ENCODE assay signal across 10 mouse cellular contexts in genomic region chr4:147902906-147903500, GRCm38 (mm10). TPM values are rescaled to one million over a fixed set of nuclear protein-coding genes. Genes with fewer than 3 reads are reported as not detected.
DNase-seq lines count a peak whose midpoint lies in the region; ATAC-seq lines count a peak whose summit lies in the region.
"Had no signal": no experiment of that assay in that cellular context is flagged by ENCODE, and none has a peak within 500 bp of the region (broad histone marks: within the 10 kb centered on the region; RNA-seq: fewer than 3 reads in every experiment).

No protein-coding gene starts in this region.

- peaks cover 13% of the 10 kb centered on the region for H3K4me1 ChIP-seq in hindbrain, embryonic 10.5 days (replicated peaks)
- H3K4me1 ChIP-seq in hindbrain, embryonic 16.5 days (ENCODE audit: control insufficient read depth, insufficient read depth, low read depth, low read length) = peaks cover 7% of the 10 kb centered on the region
- H3K4me1 ChIP-seq in brown adipose tissue, adult 24 weeks (ENCODE audit: control insufficient read depth, insufficient read depth, insufficient read length, low read length) = peaks cover 8% of the 10 kb centered on the region
- H3K4me1 ChIP-seq in limb, embryonic 12.5 days (replicated peaks) = peaks cover 9% of the 10 kb centered on the region

- no peaks in the 10 kb centered on the region for H3K27me3 ChIP-seq in hindbrain, embryonic 10.5 days (ENCODE audit: insufficient read depth, poor library complexity, severe bottlenecking)
- no peaks in the 10 kb centered on the region for H3K27me3 ChIP-seq in hindbrain, embryonic 16.5 days (replicated peaks; ENCODE audit: control insufficient read depth, insufficient read depth, low read length)
- H3K27me3 ChIP-seq in limb, embryonic 12.5 days = no peaks in the 10 kb centered on the region

- H3K4me3 ChIP-seq in hindbrain, embryonic 10.5 days = peak overlapping the region; percentile 92; the same call in 1 of the 2 replicates
- no peak overlapping the region for H3K4me3 ChIP-seq in hindbrain, embryonic 16.5 days (ENCODE audit: low read length)
- H3K4me3 ChIP-seq in brown adipose tissue, adult 24 weeks (ENCODE audit: insufficient read depth, low read depth, low read length) = peak overlapping the region; percentile 69
- no peak overlapping the region for H3K4me3 ChIP-seq in limb, embryonic 12.5 days (replicated peaks)

- peaks cover 49% of the 10 kb centered on the region for H3K36me3 ChIP-seq in hindbrain, embryonic 10.5 days
- peaks cover 8% of the 10 kb centered on the region for H3K36me3 ChIP-seq in hindbrain, embryonic 16.5 days (ENCODE audit: control insufficient read depth, insufficient read depth, low read length)
- H3K36me3 ChIP-seq in limb, embryonic 12.5 days = peaks cover 42% of the 10 kb centered on the region

- WGBS in hindbrain, embryonic 10.5 days = 89% methylated on average over 12 of the region's 12 CpGs
- 94% methylated on average over 12 of the region's 12 CpGs for WGBS in hindbrain, embryonic 16.5 days
- 91% methylated on average over 12 of the region's 12 CpGs for WGBS in limb, embryonic 12.5 days

- no peak for ATAC-seq in hindbrain, embryonic 16.5 days
- ATAC-seq in limb, embryonic 12.5 days (ENCODE audit: insufficient number of reproducible peaks, insufficient read depth, low FRiP score, low TSS enrichment, low read depth) = no peak

- no peak overlapping the region for H3K27ac ChIP-seq in hindbrain, embryonic 10.5 days
- no peak overlapping the region for H3K27ac ChIP-seq in hindbrain, embryonic 16.5 days (ENCODE audit: low read depth, low read length)
- peak overlapping the region; percentile 97 for H3K27ac ChIP-seq in brown adipose tissue, adult 24 weeks (replicated peaks; ENCODE audit: low read depth, low read length)
- no peak overlapping the region for H3K27ac ChIP-seq in limb, embryonic 12.5 days

- no peak overlapping the region for H3K4me2 ChIP-seq in hindbrain, embryonic 16.5 days (ENCODE audit: low read length)
- H3K4me2 ChIP-seq in limb, embryonic 12.5 days = peak overlapping the region; percentile 70; the same call in 1 of the 2 replicates

- DNase-seq in adrenal gland, postnatal 10 days = peak; percentile 41
- DNase-seq in adrenal gland, postnatal 36 days = no peak
- no peak for DNase-seq in hindbrain, embryonic 10.5 days (ENCODE audit: low spot score)
- DNase-seq in layer of hippocampus, adult 11-12 months (ENCODE audit: low spot score) = no peak
- DNase-seq in natural killer cell, adult 2 months (ENCODE audit: low spot score in 2 of 2) = no peak
- DNase-seq: cerebellum, postnatal 14 days; lung, postnatal 14 days had no signal

- H3K9ac ChIP-seq in hindbrain, embryonic 16.5 days (ENCODE audit: low read depth, low read length) = no peak overlapping the region
- H3K9ac ChIP-seq in limb, embryonic 12.5 days (replicated peaks) = no peak overlapping the region

- no peaks in the 10 kb centered on the region for H3K9me3 ChIP-seq in hindbrain, embryonic 10.5 days
- H3K9me3 ChIP-seq in hindbrain, embryonic 16.5 days (ENCODE audit: control insufficient read depth, low read length) = no peaks in the 10 kb centered on the region
- H3K9me3 ChIP-seq in limb, embryonic 12.5 days = no peaks in the 10 kb centered on the region

RNA-seq across cellular contexts. Expression of gene Mfn2, which starts 1.5 kb away (rescaled TPM):
- 100 to 1,000 TPM; 204 to 232 TPM for total RNA-seq in adrenal gland, postnatal 10 days (2021)
- total RNA-seq in adrenal gland, postnatal 36 days (2021) = 100 to 1,000 TPM; 150 to 219 TPM
- 43.4 and 52.4 TPM in 2 replicates for polyA plus RNA-seq in hindbrain, embryonic 10.5 days (2016; fragmentation: Nextera tagmentation; extraction: Ambion mirVana)
- polyA plus RNA-seq in hindbrain, embryonic 16.5 days (2015; fragmentation: Nextera tagmentation; extraction: Ambion mirVana) = 107 and 115 TPM in 2 replicates
- 156 and 170 TPM in 2 replicates for polyA plus RNA-seq in brown adipose tissue, adult 24 weeks (2012; ENCODE audit: insufficient read depth, insufficient read length, missing spikeins)
- 32.3 and 32.5 TPM in 2 replicates for polyA plus RNA-seq in limb, embryonic 12.5 days (2016; fragmentation: Nextera tagmentation; extraction: Ambion mirVana)

RNA-seq across cellular contexts. Expression of gene Plod1, which starts 33.6 kb away (rescaled TPM):
- 10 to 100 TPM; 42.0 to 42.1 TPM for total RNA-seq in adrenal gland, postnatal 10 days (2021)
- 10 to 100 TPM; 35.1 to 47.1 TPM for total RNA-seq in adrenal gland, postnatal 36 days (2021)
- polyA plus RNA-seq in hindbrain, embryonic 10.5 days (2016; fragmentation: Nextera tagmentation; extraction: Ambion mirVana) = 30.5 and 31.2 TPM in 2 replicates
- 28.4 and 34.8 TPM in 2 replicates for polyA plus RNA-seq in hindbrain, embryonic 16.5 days (2015; fragmentation: Nextera tagmentation; extraction: Ambion mirVana)
- polyA plus RNA-seq in brown adipose tissue, adult 24 weeks (2012; ENCODE audit: insufficient read depth, insufficient read length, missing spikeins) = 24.8 and 28.6 TPM in 2 replicates
- 51.2 and 56.3 TPM in 2 replicates for polyA plus RNA-seq in limb, embryonic 12.5 days (2016; fragmentation: Nextera tagmentation; extraction: Ambion mirVana)

RNA-seq across cellular contexts. Expression of gene Fv1, which starts 34.2 kb away (rescaled TPM):
- total RNA-seq in adrenal gland, postnatal 10 days (2021) = 1 to 10 TPM; 7.2 to 9.7 TPM
- total RNA-seq in adrenal gland, postnatal 36 days (2021) = 10 to 100 TPM in 1 of 2 experiments, 1 to 10 TPM in 1; 9.8 to 10.2 TPM
- 13.5 and 15.8 TPM in 2 replicates for polyA plus RNA-seq in hindbrain, embryonic 10.5 days (2016; fragmentation: Nextera tagmentation; extraction: Ambion mirVana)
- 8.4 and 11.5 TPM in 2 replicates for polyA plus RNA-seq in hindbrain, embryonic 16.5 days (2015; fragmentation: Nextera tagmentation; extraction: Ambion mirVana)
- polyA plus RNA-seq in brown adipose tissue, adult 24 weeks (2012; ENCODE audit: insufficient read depth, insufficient read length, missing spikeins) = 3.3 and 5.8 TPM in 2 replicates
- polyA plus RNA-seq in limb, embryonic 12.5 days (2016; fragmentation: Nextera tagmentation; extraction: Ambion mirVana) = 14.1 and 14.8 TPM in 2 replicates

RNA-seq across cellular contexts. Expression of gene Miip, which starts 34.4 kb away (rescaled TPM):
- 10 to 100 TPM; 18.5 to 29.4 TPM for total RNA-seq in adrenal gland, postnatal 10 days (2021)
- total RNA-seq in adrenal gland, postnatal 36 days (2021) = 10 to 100 TPM; 16.0 to 20.6 TPM
- 67.6 and 69.3 TPM in 2 replicates for polyA plus RNA-seq in hindbrain, embryonic 10.5 days (2016; fragmentation: Nextera tagmentation; extraction: Ambion mirVana)
- polyA plus RNA-seq in hindbrain, embryonic 16.5 days (2015; fragmentation: Nextera tagmentation; extraction: Ambion mirVana) = 37.6 and 38.7 TPM in 2 replicates
- polyA plus RNA-seq in brown adipose tissue, adult 24 weeks (2012; ENCODE audit: insufficient read depth, insufficient read length, missing spikeins) = 4.0 and 10.3 TPM in 2 replicates
- 48.4 and 49.1 TPM in 2 replicates for polyA plus RNA-seq in limb, embryonic 12.5 days (2016; fragmentation: Nextera tagmentation; extraction: Ambion mirVana)

RNA-seq across cellular contexts. Expression of gene 2510039O18Rik, which starts 37.7 kb away (rescaled TPM):
- total RNA-seq in adrenal gland, postnatal 10 days (2021) = 10 to 100 TPM; 43.4 to 44.7 TPM
- total RNA-seq in adrenal gland, postnatal 36 days (2021) = 10 to 100 TPM; 48.1 to 51.0 TPM
- polyA plus RNA-seq in hindbrain, embryonic 10.5 days (2016; fragmentation: Nextera tagmentation; extraction: Ambion mirVana) = 11.9 and 14.9 TPM in 2 replicates
- 8.0 and 10.6 TPM in 2 replicates for polyA plus RNA-seq in hindbrain, embryonic 16.5 days (2015; fragmentation: Nextera tagmentation; extraction: Ambion mirVana)
- 18.7 and 19.7 TPM in 2 replicates for polyA plus RNA-seq in brown adipose tissue, adult 24 weeks (2012; ENCODE audit: insufficient read depth, insufficient read length, missing spikeins)
- 23.5 and 26.0 TPM in 2 replicates for polyA plus RNA-seq in limb, embryonic 12.5 days (2016; fragmentation: Nextera tagmentation; extraction: Ambion mirVana)

Comparison
In these comparisons a context has a peak if more than half of its experiments do, and no peak if none do; other contexts are left out.
1. H3K4me3 ChIP-seq: peak in hindbrain, embryonic 10.5 days (single experiment) and brown adipose tissue, adult 24 weeks (single experiment); none in hindbrain, embryonic 16.5 days (single experiment) and limb, embryonic 12.5 days (single experiment).